Mouse (Mus musculus) liver, embryonic 11.5 days (tissue): ENCODE results near the gene Nudcd3. TPM values are rescaled to one million over a fixed set of nuclear protein-coding genes. Genes with fewer than 3 reads are reported as not detected.

ENCODE experiments used
- ATAC-seq: fragments of 200-750 bp; cut with Nextera tagmentation; replicated peaks from 2 replicates; pipeline ENCODE4 v1.8.0; 2017; ENCODE audit warnings: moderate number of reproducible peaks, mild to moderate bottlenecking, moderate TSS enrichment, moderate library complexity; ENCODE audit not compliant: low FRiP score
- DNase-seq: peaks from one replicate; pipeline ENCODE4 v3.0.0-alpha.2; 2017; ENCODE audit warnings: low spot score
- H3K27ac ChIP-seq: fragments of 300-500 bp; sonication (generic); 2 replicates; pipeline ENCODE4 v1.5.1; 2014; ENCODE audit warnings: mild to moderate bottlenecking, low read depth, low read length, control low read depth
- H3K27me3 ChIP-seq: fragments of 300-500 bp; sonication (generic); replicated peaks from 2 replicates; pipeline ENCODE4 v1.6.1; 2014; ENCODE audit warnings: low read length, mixed read lengths; ENCODE audit not compliant: control insufficient read depth, insufficient read depth
- H3K36me3 ChIP-seq: fragments of 300-500 bp; sonication (generic); 2 replicates; pipeline ENCODE4 v1.6.1; 2014; ENCODE audit warnings: mild to moderate bottlenecking, low read length, moderate library complexity, mixed read lengths; ENCODE audit not compliant: control insufficient read depth, insufficient read depth
- H3K4me1 ChIP-seq: fragments of 300-500 bp; sonication (generic); replicated peaks from 2 replicates; pipeline ENCODE4 v1.6.1; 2014; ENCODE audit warnings: low read length, mixed read lengths; ENCODE audit not compliant: control insufficient read depth, insufficient read depth
- H3K4me2 ChIP-seq: fragments of 300-500 bp; sonication (generic); 2 replicates; pipeline ENCODE4 v1.6.1; 2014; ENCODE audit warnings: mild to moderate bottlenecking, control low read depth, moderate library complexity
- H3K4me3 ChIP-seq: fragments of 300-500 bp; sonication (generic); 2 replicates; pipeline ENCODE4 v1.5.1; 2014; ENCODE audit warnings: low read depth, low read length, control low read depth
- H3K9ac ChIP-seq: fragments of 300-500 bp; sonication (generic); 2 replicates; pipeline ENCODE4 v1.6.1; 2014; ENCODE audit warnings: low read depth, low read length, control low read depth
- H3K9me3 ChIP-seq: fragments of 300-500 bp; sonication (generic); 2 replicates; pipeline ENCODE4 v1.6.1; 2016; ENCODE audit warnings: low read length, inconsistent platforms, mixed read lengths; ENCODE audit not compliant: control insufficient read depth
- WGBS: fragments of 180-500 bp; shearing (Covaris S2); extraction: QIAGEN DNeasy Blood & Tissue Kit; methylation state at CpG from one replicate; pipeline ENCODE4 v1.1.7; 2014; 5-methylcytosine and 5-hydroxymethylcytosine counted together
- polyA plus RNA-seq: library from polyadenylated mRNA; unstranded; fragments of >200 nt; fragmentation: Nextera tagmentation; extraction: Ambion mirVana; gene quantifications from 2 replicates; pipeline ENCODE4 v1.2.1, GENCODE M21; 2014

Nudcd3 gene
- polyA plus RNA-seq, 1 experiment from 2014 or later, result 31.9 TPM

DNA sequence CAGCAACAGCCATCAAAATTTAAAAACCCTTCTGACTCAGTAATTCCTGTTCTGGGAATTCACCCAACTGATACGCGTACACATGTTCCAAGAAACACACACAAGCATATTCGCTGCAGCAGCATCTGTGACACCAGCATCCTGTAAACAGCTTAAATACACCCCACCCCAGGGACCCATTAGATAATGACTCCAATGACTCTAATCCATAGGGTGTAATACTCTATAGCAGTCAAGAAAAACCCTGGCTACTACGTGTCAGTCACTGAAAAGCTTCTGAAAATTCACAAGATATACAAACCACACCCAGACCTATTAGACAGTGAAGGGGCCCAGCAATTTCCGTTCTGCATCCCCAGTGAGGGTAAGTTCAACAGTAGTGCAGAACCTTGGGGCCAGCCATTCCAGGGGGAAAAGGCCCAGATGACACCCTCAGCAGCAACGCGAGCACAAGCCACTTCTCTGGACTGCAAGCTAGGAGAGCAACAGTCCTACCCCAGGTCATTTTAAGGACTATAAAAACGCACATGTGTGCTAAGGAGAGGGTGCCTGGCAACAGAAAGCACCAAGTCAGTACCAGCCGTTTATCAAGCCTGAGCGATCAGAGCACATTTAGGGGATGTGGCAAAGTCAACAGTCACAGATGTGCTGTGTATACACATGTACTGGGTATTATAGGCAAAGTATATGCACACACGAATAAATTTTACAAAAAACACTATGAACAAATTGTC is 15.8 kb downstream of the Nudcd3 start:
- no peak for DNase-seq
- Histone ChIP-seq H3K9ac (0 out of 2 replicates have a peak overlapping the region, but pooled peaks have one; percentile 31), H3K9me3 (no peaks in the 10 kb centered on the region)

DNA sequence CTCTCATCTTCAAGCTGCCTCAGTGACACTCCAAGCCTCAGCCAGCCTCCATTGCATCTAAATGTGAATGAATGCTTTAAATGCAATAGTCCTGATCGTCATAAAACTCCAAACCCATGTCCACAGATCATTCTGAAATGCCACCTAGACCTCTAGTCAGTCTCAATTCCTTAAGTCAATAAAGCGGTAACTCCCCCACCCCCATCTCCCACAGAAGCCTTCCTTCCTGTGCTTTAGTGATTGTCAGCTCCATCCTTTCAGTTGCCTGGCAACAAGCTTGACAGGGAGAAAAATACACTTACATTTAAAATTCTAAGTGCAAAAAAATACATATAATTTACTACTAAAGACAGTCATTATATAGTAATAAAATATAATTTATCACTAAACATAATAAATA is 17.0 kb downstream of the Nudcd3 start:
- Histone ChIP-seq H3K9ac (no peak overlapping the region), H3K4me1 (peaks cover 33% of the 10 kb centered on the region), H3K4me2 (no peak overlapping the region), H3K36me3 (no peaks in the 10 kb centered on the region), H3K27me3 (no peaks in the 10 kb centered on the region), H3K27ac (no peak overlapping the region), H3K4me3 (no peak overlapping the region), H3K9me3 (no peaks in the 10 kb centered on the region)
- 77% methylated on average over 2 of the region's 2 CpGs for WGBS
- DNase-seq (no peak), ATAC-seq (no peak)

More for the DNA sequence above, 15.8 kb downstream of the Nudcd3 start:
- Histone ChIP-seq H3K27me3 (no peaks in the 10 kb centered on the region), H3K4me3 (no peak overlapping the region), H3K27ac (peak overlapping the region; percentile 54), H3K36me3 (peaks cover 4% of the 10 kb centered on the region; the same call in 1 of the 2 replicates), H3K4me2 (peak overlapping the region; percentile 40), H3K4me1 (peaks cover 25% of the 10 kb centered on the region)
- 57% methylated on average over 11 of the region's 11 CpGs for WGBS
- ATAC-seq, result peak; percentile 62

DNA sequence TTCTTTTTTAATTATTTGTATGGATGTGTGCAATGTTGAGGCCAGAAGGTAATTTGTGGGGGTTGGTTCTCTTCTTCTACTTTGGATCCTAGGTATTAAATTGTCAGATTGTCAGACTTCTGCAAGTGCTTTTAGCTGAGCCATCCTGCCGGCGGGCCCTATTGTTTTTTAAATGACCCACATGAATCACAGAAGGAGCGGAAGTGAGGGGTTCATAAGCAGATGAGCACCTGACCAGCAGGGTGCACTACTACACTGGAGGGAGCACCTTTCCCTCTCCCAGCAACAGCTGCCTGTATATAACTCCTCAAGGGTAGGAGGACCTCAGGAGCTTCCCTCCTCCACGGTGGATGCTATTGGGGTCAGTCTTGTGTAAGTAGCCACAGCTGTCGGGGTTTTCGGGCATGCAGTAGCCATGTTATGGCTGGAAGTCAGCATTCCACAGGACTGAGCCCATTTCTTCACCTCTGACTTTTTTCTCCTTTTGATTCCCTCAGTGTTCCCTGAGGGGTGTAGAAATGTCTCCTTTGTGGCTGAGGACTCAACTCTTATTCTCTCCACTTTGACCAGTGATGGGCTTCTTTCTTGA is 19.3 kb downstream of the Nudcd3 start:
- H3K4me1 ChIP-seq, result peaks cover 33% of the 10 kb centered on the region
- DNase-seq, result no peak
- no peak overlapping the region for H3K27ac ChIP-seq
- H3K4me2 ChIP-seq, result no peak overlapping the region
- no peak overlapping the region for H3K9ac ChIP-seq
- no peaks in the 10 kb centered on the region for H3K9me3 ChIP-seq
- H3K27me3 ChIP-seq, result no peaks in the 10 kb centered on the region
- ATAC-seq, result no peak
- no peak overlapping the region for H3K4me3 ChIP-seq
- 61% methylated on average over 6 of the region's 6 CpGs for WGBS
- H3K36me3 ChIP-seq, result no peaks in the 10 kb centered on the region

DNA sequence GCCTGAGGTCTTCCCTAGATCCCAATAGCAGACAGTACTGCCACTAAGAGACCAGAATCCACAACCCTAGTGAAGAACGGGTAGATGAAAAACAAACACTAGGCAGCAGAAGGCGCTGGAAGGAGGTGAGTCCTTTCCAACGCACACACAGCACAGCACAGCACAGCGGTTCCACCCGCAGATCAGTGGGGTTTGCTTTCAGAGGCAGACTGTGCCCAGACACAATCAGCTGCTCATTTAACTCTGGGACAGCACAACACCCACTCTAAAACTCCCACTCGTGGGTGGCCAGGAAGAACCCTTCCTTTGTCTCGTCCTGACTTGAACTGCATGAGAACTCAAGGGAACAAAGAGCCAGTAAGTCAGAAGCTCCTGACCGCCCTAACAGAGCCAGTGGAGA is 21.0 kb downstream of the Nudcd3 start:
- no peak for ATAC-seq
- H3K27ac ChIP-seq, result peak overlapping the region; percentile 32; the same call in 1 of the 2 replicates

DNA sequence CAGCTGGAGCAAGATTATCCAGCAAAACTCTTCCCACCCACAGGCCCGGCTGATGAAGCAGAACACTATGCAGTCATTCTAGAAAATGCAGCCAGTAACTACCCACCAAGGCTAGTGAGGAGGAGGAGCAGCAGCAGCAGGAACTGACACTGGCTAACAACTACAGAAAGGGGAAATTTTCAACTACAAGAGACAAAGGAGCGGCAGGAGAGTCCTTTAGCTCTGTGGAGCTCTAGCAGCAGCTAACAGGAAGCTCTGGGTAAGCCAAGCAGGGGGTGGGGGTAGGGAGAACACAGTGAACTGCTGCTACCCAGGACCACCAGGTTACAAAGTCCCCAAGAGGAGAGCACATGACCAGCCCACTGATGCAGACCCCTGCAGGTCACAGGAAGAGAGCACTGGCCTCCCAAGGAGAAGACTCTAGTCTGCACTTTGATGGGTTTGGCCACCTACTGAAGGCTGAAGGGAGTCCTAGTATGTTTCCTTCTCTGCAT is 21.5 kb downstream of the Nudcd3 start:
- Histone ChIP-seq H3K9me3 (no peaks in the 10 kb centered on the region), H3K4me1 (peaks cover 23% of the 10 kb centered on the region), H3K4me2 (peak overlapping the region; percentile 20), H3K9ac (peak overlapping the region; percentile 25; the same call in 1 of the 2 replicates), H3K4me3 (no peak overlapping the region), H3K27ac (peak overlapping the region; percentile 32; the same call in 1 of the 2 replicates), H3K27me3 (no peaks in the 10 kb centered on the region), H3K36me3 (no peaks in the 10 kb centered on the region)
- no peak for ATAC-seq
- 26% methylated on average over 2 of the region's 2 CpGs for WGBS
- DNase-seq, result no peak

More for the DNA sequence above, 21.0 kb downstream of the Nudcd3 start:
- H3K27me3 ChIP-seq, result no peaks in the 10 kb centered on the region
- WGBS, result 19% methylated on average over 8 of the region's 8 CpGs
- no peaks in the 10 kb centered on the region for H3K9me3 ChIP-seq
- H3K9ac ChIP-seq, result peak overlapping the region; percentile 25; the same call in 1 of the 2 replicates
- no peaks in the 10 kb centered on the region for H3K36me3 ChIP-seq
- peaks cover 27% of the 10 kb centered on the region for H3K4me1 ChIP-seq
- peak overlapping the region; percentile 20 for H3K4me2 ChIP-seq
- H3K4me3 ChIP-seq, result no peak overlapping the region
- no peak for DNase-seq

DNA sequence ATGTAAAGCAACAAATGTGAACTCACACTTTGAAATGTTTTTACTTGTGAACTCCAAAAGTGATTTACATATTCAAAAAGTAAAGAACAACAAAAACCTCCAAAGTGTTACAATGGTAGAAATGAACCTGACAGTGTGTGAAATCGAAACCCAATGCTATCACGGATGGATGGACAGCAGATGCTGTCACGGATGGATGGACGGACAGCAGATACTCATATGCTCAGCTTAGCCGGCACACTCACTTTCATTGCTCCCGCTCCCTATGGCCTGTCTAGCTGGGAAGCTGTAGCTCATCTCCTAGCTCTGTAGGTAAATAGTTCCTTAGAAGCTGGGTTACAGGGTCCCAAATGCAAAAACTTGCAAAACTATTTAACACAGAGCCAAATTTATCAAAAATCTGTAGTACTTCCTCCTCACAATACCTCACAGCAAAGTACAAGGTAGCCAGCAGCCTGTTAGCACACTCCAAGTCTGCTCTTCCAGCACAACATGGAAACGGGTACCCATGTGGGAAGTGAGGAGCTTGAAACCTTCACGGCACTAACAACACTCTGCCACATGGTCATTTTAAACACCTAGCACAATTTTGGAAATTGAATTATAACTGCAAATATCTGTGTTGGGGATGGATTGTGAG is 22.3 kb downstream of the Nudcd3 start:
- DNase-seq (no peak), ATAC-seq (no peak)
- peaks cover 23% of the 10 kb centered on the region for H3K4me1 ChIP-seq
- H3K9ac ChIP-seq, result no peak overlapping the region
- H3K4me3 ChIP-seq, result no peak overlapping the region
- WGBS, result 82% methylated on average over 8 of the region's 8 CpGs
- no peak overlapping the region for H3K27ac ChIP-seq
- H3K4me2 ChIP-seq, result no peak overlapping the region
- no peaks in the 10 kb centered on the region for H3K9me3 ChIP-seq
- H3K27me3 ChIP-seq, result no peaks in the 10 kb centered on the region
- H3K36me3 ChIP-seq, result no peaks in the 10 kb centered on the region

DNA sequence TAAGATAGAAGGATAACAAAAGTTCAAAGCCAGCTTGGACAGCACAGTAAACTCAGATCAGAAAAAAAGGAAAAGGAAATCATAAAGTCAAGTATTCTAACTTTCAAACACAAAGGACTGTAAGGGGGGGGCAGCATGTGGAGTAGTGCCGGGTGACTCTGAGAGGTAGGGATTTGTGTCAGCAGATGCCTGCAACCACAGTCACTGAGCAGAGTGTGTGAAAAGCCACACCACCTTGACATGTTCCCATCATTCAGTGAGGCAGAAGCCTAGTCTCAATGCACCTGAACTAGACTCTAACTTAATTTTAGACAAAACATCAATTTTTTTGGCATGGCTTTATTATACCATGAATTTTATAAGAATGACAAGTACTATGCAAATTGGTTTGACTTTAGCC is 24.7 kb downstream of the Nudcd3 start:
- Histone ChIP-seq H3K27me3 (no peaks in the 10 kb centered on the region), H3K4me3 (no peak overlapping the region), H3K4me2 (no peak overlapping the region), H3K9ac (no peak overlapping the region), H3K36me3 (no peaks in the 10 kb centered on the region), H3K9me3 (no peaks in the 10 kb centered on the region), H3K27ac (no peak overlapping the region), H3K4me1 (peaks cover 23% of the 10 kb centered on the region)
- no peak for DNase-seq
- no peak for ATAC-seq
- WGBS, result 54% methylated on average over 1 of the region's 1 CpGs

DNA sequence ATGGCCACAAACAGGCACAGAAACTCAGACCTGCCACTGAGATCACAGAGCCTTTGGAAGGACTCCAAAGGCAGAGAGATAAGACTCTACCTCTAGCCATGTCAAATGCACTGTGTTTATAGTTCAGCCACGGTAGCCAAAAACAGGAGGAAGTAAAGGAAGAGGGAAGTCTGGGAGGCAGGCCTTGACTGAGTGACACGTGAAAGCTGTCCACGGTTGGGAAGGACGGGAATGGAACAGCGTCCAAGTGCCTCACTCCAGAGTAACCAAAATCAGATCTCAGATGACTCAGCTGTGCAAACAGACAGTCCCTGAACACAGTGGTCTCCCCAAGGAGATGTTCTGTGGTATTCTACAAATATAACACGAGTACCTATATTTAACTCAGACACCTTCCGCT is 25.5 kb downstream of the Nudcd3 start:
- no peak overlapping the region for H3K9ac ChIP-seq
- H3K4me2 ChIP-seq, result no peak overlapping the region
- H3K27me3 ChIP-seq, result no peaks in the 10 kb centered on the region
- H3K36me3 ChIP-seq, result no peaks in the 10 kb centered on the region
- no peak for ATAC-seq
- H3K4me3 ChIP-seq, result no peak overlapping the region
- peaks cover 20% of the 10 kb centered on the region for H3K4me1 ChIP-seq
- DNase-seq, result no peak
- H3K9me3 ChIP-seq, result no peaks in the 10 kb centered on the region
- 48% methylated on average over 7 of the region's 7 CpGs for WGBS
- H3K27ac ChIP-seq, result no peak overlapping the region
